Mouse (Mus musculus) midbrain, embryonic 13.5 days (tissue): ENCODE measurements at regions not wholly inside any gene's neighbourhood (a gene's known extent, or its start where the extent isn't known, plus 50 kb on each side); places are given as distances from the start of the nearest gene placed in this dataset.

Experiments used
- ATAC-seq: fragments of 200-750 bp; cut with Nextera tagmentation; 2 replicates; pipeline ENCODE4 v1.8.0; 2017; ENCODE audit warnings: mild to moderate bottlenecking, moderate TSS enrichment, moderate library complexity
- H3K27ac ChIP-seq: fragments of 300-500 bp; sonication (generic); 2 replicates; pipeline ENCODE4 v1.5.1; 2015; ENCODE audit warnings: inconsistent platforms, mild to moderate bottlenecking, moderate library complexity
- H3K27me3 ChIP-seq: fragments of 300-500 bp; sonication (generic); 2 replicates; pipeline ENCODE4 v1.6.1; 2015; ENCODE audit warnings: mild to moderate bottlenecking, inconsistent platforms
- H3K36me3 ChIP-seq: fragments of 300-500 bp; sonication (generic); 2 replicates; pipeline ENCODE4 v1.6.1; 2015; ENCODE audit warnings: mild to moderate bottlenecking, inconsistent platforms
- H3K4me1 ChIP-seq: fragments of 300-500 bp; sonication (generic); replicated peaks from 2 replicates; pipeline ENCODE4 v1.6.1; 2015; ENCODE audit warnings: inconsistent platforms
- H3K4me2 ChIP-seq: fragments of 300-500 bp; sonication (generic); replicated peaks from 2 replicates; pipeline ENCODE4 v1.6.1; 2015; ENCODE audit warnings: moderate library complexity, mild to moderate bottlenecking, inconsistent platforms
- H3K4me3 ChIP-seq: fragments of 300-500 bp; sonication (generic); replicated peaks from 2 replicates; pipeline ENCODE4 v1.5.1; 2015; ENCODE audit warnings: mild to moderate bottlenecking, inconsistent platforms
- H3K9ac ChIP-seq: fragments of 300-500 bp; sonication (generic); replicated peaks from 2 replicates; pipeline ENCODE4 v1.6.1; 2015; ENCODE audit warnings: mild to moderate bottlenecking, inconsistent platforms
- H3K9me3 ChIP-seq: fragments of 300-500 bp; sonication (generic); 2 replicates; pipeline ENCODE4 v1.6.1; 2016; ENCODE audit warnings: mild to moderate bottlenecking, inconsistent platforms
- WGBS: fragments of 180-500 bp; shearing (Covaris S2); methylation state at CpG from one replicate; pipeline ENCODE4 v1.1.7; 2015; 5-methylcytosine and 5-hydroxymethylcytosine counted together

DNA sequence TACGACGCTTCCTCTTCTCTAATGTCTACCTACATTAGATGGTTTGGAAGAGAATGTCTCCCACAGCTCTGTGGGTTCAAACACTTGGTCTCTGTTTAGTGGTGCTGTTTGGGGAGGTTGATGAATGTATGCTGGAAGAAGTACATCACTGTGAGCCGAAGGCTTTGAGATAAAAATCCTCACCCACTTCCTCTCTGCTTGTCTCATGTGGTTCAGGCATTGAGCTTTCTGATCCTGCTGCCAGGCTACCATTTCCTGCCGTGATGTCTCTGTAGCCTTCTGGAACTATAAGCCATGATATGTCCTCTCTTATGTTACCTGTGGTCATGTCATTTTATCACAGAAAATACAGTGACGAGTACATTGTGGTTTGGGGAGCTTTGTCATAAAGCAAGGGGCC, 122.5 kb upstream of the Cdh5 start:
- Histone ChIP-seq H3K4me1 (peaks cover 3% of the 10 kb centered on the region; the same call in 1 of the 2 replicates), H3K27ac (no peak overlapping the region), H3K9me3 (no peaks in the 10 kb centered on the region), H3K9ac (no peak overlapping the region), H3K27me3 (no peaks in the 10 kb centered on the region), H3K4me3 (no peak overlapping the region), H3K4me2 (no peak overlapping the region), H3K36me3 (no peaks in the 10 kb centered on the region)
- WGBS: 93% methylated on average over 5 of the region's 5 CpGs
- ATAC-seq: no peak

DNA sequence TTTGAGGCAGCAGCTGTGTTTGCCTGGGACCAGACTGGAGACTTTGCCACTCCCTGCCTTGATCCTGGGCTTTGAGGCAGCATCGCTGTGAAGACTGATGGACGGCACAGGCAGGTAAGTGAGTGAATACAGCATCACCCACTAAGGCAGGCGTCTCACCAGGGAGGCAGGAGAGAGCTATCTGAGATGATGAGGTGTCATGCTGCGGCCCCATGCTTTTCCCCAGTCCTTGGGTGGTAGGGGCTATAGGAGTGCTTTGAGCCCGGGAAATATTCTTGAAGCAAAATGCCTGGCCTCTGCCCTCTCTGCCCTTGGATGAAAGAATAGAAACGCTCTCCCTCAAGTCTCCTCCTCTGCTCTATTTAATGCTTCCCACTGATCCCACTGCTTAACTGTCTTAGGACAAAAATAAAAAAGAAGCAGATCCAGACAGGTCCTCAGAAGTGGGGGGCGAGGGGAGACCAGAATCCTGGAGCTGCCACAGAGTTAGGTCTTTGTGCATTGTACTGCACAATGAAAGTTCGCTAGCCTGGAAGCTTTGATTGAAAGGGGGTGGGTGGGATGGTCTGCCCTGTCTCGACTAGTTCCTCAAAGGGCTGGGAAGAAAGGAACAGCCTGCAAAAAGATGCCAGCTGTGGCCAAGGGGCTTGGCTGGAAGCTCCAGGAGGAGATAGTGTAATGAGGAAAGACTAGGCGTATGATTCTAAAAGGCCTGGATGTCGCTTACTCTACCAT, 117.4 kb upstream of the Cdh5 start:
- Histone ChIP-seq H3K4me2 (no peak overlapping the region), H3K9me3 (no peaks in the 10 kb centered on the region)
- 36% methylated on average over 11 of the region's 11 CpGs for WGBS

DNA sequence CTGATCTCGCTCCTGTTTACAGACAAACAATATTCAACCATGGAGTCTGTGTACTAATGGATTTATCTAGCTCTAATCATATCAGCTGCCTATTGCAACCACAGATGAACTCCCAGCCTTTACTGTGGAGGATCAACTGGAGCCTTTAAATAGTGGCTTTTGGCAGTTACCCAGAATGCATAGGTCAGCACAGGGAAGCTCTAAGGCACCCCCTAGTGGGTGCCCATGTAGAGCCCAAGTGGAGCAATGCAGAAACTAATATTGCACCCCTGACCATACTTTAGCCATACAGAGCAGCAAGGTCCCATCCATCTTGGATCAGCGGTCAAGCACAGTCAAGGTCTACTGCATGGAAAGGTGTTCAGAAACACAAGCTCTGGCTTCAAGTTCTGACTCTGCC, 115.8 kb upstream of the Cdh5 start:
- Histone ChIP-seq H3K4me2 (no peak overlapping the region), H3K36me3 (no peaks in the 10 kb centered on the region), H3K9ac (no peak overlapping the region), H3K9me3 (no peaks in the 10 kb centered on the region), H3K27me3 (no peaks in the 10 kb centered on the region), H3K4me3 (no peak overlapping the region), H3K4me1 (peaks cover 6% of the 10 kb centered on the region; the same call in 1 of the 2 replicates), H3K27ac (no peak overlapping the region)
- no peak for ATAC-seq
- 91% methylated on average over 2 of the region's 2 CpGs for WGBS

More for the DNA sequence above, 117.4 kb upstream of the Cdh5 start:
- H3K27me3 ChIP-seq: no peaks in the 10 kb centered on the region
- no peak overlapping the region for H3K9ac ChIP-seq
- no peaks in the 10 kb centered on the region for H3K36me3 ChIP-seq
- peak; percentile 68; the same call in 1 of the 2 replicates for ATAC-seq
- peaks cover 6% of the 10 kb centered on the region; the same call in 1 of the 2 replicates for H3K4me1 ChIP-seq
- no peak overlapping the region for H3K27ac ChIP-seq
- no peak overlapping the region for H3K4me3 ChIP-seq

DNA sequence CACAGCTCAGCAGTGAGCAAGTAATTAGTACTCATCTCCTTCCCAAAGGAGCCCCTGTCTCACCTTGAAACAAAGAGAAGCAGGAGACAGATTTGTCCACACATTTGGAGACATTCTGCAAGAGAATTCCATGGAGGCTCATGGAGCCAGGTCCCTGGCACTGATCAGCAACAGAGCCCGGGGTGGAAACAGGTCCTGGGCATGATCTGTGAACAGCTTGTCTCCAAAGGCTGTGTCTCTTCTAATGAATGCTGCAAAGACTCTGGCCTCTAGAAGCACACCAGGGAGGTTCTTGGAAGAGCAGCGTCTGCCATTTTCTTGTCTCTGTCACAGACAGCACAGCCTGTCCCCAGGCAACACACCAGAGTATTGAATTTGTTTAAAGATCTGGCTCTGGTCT, 107.5 kb upstream of the Cdh5 start:
- no peak for ATAC-seq
- Histone ChIP-seq H3K9me3 (no peaks in the 10 kb centered on the region), H3K4me3 (no peak overlapping the region), H3K27me3 (no peaks in the 10 kb centered on the region), H3K27ac (no peak overlapping the region), H3K36me3 (no peaks in the 10 kb centered on the region), H3K4me1 (no peaks in the 10 kb centered on the region), H3K9ac (no peak overlapping the region), H3K4me2 (no peak overlapping the region)
- 79% methylated on average over 2 of the region's 2 CpGs for WGBS

DNA sequence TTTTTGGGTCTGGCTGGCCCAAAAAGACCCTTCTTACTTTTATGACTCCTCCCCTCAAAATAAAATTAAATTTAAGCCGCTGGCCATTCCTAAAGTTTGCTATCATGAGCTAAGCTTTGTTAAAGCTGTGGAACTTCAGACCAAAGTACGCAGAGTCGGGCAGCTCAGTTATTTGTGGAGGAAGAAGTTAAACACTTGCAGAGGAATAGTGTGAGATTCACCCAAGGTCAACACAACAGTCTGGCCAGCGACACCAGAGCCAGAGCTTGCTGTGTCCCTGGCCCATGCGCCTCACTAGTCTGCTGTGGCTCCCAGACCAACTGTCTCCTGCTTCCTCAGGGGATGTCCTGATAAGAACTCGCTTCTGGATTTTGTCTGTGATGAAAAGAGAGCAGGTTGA, 103.3 kb upstream of the Cdh5 start:
- Histone ChIP-seq H3K4me1 (no peaks in the 10 kb centered on the region), H3K27me3 (no peaks in the 10 kb centered on the region), H3K9me3 (no peaks in the 10 kb centered on the region), H3K9ac (no peak overlapping the region), H3K36me3 (no peaks in the 10 kb centered on the region), H3K27ac (no peak overlapping the region), H3K4me3 (no peak overlapping the region), H3K4me2 (no peak overlapping the region)
- no peak for ATAC-seq
- WGBS: 90% methylated on average over 6 of the region's 6 CpGs

DNA sequence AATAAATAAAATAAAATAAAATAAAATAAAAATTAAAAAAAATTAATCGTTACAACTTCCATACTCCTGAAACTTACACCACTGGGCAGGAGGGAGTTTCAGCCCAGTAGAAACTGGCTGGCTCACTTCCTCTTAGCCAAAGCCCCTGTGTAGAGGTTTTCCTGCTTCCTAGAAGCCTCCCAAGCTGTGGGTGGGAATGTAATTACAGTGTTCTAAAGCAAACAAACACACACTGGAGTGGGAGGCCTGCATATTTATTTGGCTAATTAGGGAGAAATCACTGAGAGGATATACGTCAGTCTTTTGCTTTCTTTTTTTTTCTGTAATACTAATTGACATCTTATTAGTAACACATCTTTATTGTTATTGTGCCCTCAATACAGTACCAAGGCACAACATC, 94.2 kb upstream of the Cdh5 start:
- no peak overlapping the region for H3K27ac ChIP-seq
- ATAC-seq: 0 out of 2 replicates have a peak, but pooled peaks have one; percentile 40
- H3K27me3 ChIP-seq: no peaks in the 10 kb centered on the region
- no peaks in the 10 kb centered on the region for H3K4me1 ChIP-seq
- no peaks in the 10 kb centered on the region for H3K36me3 ChIP-seq
- H3K9ac ChIP-seq: no peak overlapping the region
- H3K4me2 ChIP-seq: no peak overlapping the region
- no peak overlapping the region for H3K4me3 ChIP-seq
- H3K9me3 ChIP-seq: no peaks in the 10 kb centered on the region
- WGBS: 74% methylated on average over 2 of the region's 2 CpGs

DNA sequence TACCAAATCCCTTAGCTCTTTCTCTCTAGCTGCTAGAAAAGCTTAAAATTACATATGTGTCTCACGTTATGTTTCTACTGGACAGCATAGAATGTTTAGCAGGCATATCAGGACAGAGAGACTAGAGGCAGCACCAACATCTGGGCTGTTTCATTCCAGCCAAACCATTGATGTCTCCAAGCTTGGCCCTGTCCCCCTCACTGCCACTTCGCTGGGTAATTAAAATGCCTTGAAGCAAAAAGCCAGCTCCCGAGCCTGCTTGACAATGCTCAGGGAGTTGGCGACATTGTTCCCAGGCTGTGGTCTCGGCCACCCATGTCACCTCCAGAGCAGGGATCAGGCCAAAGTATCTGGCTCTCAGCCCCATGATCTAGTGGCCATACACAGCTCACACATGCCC, 92.7 kb upstream of the Cdh5 start:
- no peak for ATAC-seq
- H3K4me2 ChIP-seq: no peak overlapping the region

DNA sequence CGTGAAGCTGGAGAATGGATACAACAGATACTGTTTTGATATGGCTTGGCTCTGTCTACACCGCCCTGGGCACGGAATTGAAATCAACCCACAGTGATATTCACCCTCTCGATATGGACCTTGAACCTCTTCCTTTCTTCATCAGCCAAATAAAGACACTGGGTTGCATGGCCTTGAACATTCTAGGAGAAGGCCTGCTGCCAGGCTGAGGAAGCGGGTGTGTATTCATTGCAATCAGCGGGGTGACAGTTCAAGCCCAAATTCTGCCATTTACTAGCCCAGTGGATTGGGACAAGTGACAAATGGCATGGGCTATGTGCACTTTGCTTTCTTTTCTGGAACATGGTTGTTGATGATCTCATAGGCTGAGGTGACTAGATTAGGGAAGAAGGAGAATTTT, 92.1 kb upstream of the Cdh5 start:
- no peak overlapping the region for H3K27ac ChIP-seq
- WGBS: 94% methylated on average over 6 of the region's 6 CpGs
- H3K4me3 ChIP-seq: no peak overlapping the region
- no peaks in the 10 kb centered on the region for H3K27me3 ChIP-seq
- H3K36me3 ChIP-seq: no peaks in the 10 kb centered on the region
- no peak overlapping the region for H3K9ac ChIP-seq
- H3K4me1 ChIP-seq: no peaks in the 10 kb centered on the region
- ATAC-seq: no peak
- H3K9me3 ChIP-seq: no peaks in the 10 kb centered on the region
- H3K4me2 ChIP-seq: no peak overlapping the region

More for the DNA sequence above, 92.7 kb upstream of the Cdh5 start:
- Histone ChIP-seq H3K4me1 (no peaks in the 10 kb centered on the region), H3K4me3 (no peak overlapping the region), H3K36me3 (no peaks in the 10 kb centered on the region), H3K27me3 (no peaks in the 10 kb centered on the region), H3K9me3 (no peaks in the 10 kb centered on the region), H3K27ac (no peak overlapping the region), H3K9ac (no peak overlapping the region)
- WGBS: 60% methylated on average over 5 of the region's 5 CpGs

DNA sequence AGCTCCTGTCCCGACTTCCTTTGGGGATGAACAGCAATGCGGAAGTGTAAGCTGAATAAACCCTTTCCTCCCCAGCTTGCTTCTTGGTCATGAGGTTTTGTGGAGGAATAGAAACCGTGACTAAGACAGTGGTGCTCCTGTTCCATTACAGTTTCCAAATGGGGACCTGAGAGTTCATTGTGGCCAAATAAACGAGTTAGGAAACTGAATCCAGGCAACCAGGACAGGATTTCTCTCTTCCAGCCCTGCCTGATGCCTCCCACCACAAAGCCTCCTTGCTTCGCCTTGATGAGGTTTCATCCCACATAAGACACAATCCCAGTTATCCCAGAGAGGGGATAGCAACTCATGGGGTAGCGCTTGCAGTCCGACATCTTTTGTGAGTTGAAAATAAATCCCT, 79.2 kb upstream of the Cdh5 start:
- ATAC-seq: no peak
- Histone ChIP-seq H3K9me3 (no peaks in the 10 kb centered on the region), H3K9ac (no peak overlapping the region), H3K4me1 (no peaks in the 10 kb centered on the region), H3K27me3 (no peaks in the 10 kb centered on the region), H3K27ac (no peak overlapping the region), H3K4me3 (no peak overlapping the region), H3K4me2 (no peak overlapping the region), H3K36me3 (no peaks in the 10 kb centered on the region)
- 89% methylated on average over 7 of the region's 7 CpGs for WGBS

DNA sequence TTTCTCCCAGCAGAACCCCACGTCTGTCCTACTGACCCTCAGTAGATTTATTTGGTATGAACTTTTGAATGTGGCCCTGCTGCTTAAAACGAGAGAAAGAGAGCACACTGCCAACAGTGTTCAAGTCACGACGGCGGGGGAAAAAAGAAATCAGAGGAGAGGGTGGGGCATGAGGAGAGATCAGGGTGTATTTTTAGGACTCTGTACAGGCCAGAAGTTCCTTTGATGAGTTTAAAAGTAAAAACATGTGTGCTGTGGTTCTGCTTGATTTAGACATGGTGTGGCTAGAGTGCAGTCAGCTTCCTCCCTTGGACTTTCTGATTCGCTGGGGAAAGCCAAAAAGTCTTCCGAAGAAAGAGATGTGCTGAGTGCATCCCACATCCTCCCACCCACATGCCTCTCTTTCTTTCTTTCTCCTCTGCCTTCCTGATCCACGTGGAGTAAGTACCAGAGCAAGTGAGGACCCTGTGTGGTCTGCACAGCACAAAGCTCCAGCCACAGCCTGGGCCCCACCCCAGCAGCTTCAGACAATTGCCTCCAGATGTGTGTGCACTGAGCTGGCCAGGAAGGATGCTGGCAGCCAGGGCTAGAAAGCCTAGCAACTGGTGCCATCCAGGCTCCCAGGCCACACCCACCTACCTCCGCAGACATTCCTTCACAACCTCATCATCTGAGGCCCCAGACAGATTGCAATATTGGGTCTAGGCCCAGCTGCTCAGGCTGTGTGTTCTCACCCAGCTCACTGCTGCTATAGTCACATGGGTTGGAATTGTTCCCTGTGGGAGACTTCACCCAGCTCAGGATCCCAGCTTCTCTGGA, 78.5 kb upstream of the Cdh5 start:
- ATAC-seq: no peak
- 70% methylated on average over 9 of the region's 9 CpGs for WGBS
- no peak overlapping the region for H3K4me2 ChIP-seq

DNA sequence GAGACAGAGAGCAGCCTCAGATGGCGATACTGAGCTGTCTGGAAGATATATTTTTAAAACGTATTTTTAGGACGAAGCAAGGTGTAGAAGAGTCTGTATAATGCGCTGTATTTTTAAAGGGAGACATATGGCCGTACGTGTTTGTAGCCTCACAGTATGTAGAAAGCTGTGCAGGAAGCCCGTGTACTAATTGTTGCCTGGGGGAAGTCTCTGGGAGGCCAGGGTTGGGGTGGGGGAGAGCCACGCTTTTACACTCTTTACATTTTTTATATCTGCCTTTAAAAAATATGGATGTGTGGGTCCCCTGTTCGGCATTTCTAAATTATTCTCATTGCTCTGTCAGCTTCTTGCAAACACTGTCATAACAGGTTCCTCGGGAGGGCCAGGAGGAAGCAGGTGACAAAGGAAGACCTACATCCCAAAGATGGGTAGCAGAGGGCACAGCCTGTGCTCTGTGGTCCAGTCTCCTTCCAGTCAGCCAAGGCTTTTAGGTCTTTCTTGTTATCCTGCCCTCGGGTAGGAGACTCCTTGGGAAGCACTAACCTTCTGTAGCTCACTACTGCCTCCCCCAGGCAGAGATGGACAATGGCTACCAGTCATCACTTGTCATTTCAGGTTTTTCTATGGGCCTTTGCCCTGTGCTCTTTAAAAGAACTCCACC, 74.1 kb upstream of the Cdh5 start:
- ATAC-seq: peak; percentile 2; the same call in 1 of the 2 replicates
- H3K4me3 ChIP-seq: no peak overlapping the region
- H3K4me1 ChIP-seq: peaks cover 3% of the 10 kb centered on the region; the same call in 1 of the 2 replicates
- no peak overlapping the region for H3K9ac ChIP-seq
- peaks cover 4% of the 10 kb centered on the region; the same call in 1 of the 2 replicates for H3K27me3 ChIP-seq
- no peak overlapping the region for H3K4me2 ChIP-seq
- no peaks in the 10 kb centered on the region for H3K9me3 ChIP-seq
- 73% methylated on average over 11 of the region's 11 CpGs for WGBS
- H3K36me3 ChIP-seq: no peaks in the 10 kb centered on the region
- H3K27ac ChIP-seq: no peak overlapping the region

More for the DNA sequence above, 78.5 kb upstream of the Cdh5 start:
- no peak overlapping the region for H3K4me3 ChIP-seq
- peaks cover 2% of the 10 kb centered on the region; the same call in 1 of the 2 replicates for H3K27me3 ChIP-seq
- H3K27ac ChIP-seq: no peak overlapping the region
- no peaks in the 10 kb centered on the region for H3K9me3 ChIP-seq
- H3K9ac ChIP-seq: no peak overlapping the region
- H3K4me1 ChIP-seq: no peaks in the 10 kb centered on the region
- no peaks in the 10 kb centered on the region for H3K36me3 ChIP-seq

DNA sequence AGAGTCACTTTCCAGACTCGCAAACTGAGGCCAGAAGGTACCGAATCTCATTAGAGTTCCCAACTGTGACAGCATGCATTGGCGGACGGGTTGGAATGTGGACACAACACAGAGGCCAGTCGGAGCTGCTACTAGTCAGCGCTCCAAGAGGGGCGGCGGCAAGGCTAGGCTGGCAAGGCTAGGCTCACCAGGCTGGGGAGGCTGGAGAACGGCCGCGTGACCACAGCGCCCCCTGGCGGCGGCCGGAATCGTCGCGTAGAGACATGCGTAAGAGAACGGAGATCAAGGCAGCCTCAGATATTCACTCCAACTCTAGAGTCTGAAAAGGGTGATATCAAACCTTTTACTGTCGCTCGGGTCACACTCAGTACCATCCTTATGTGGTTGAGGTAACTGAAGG, 72.8 kb upstream of the Cdh5 start:
- Histone ChIP-seq H3K4me2 (peak overlapping the region; percentile 39), H3K9ac (peak overlapping the region; percentile 44; the same call in 1 of the 2 replicates), H3K27me3 (peaks cover 4% of the 10 kb centered on the region; the same call in 1 of the 2 replicates), H3K9me3 (no peaks in the 10 kb centered on the region), H3K4me3 (no peak overlapping the region), H3K27ac (no peak overlapping the region), H3K4me1 (peaks cover 3% of the 10 kb centered on the region; the same call in 1 of the 2 replicates), H3K36me3 (no peaks in the 10 kb centered on the region)
- ATAC-seq: peak; percentile 93
- WGBS: 2% methylated on average over 22 of the region's 22 CpGs
